Mouse (Mus musculus) limb, embryonic 12.5 days (tissue): ENCODE data around the gene Hes3. TPM values are rescaled to one million over a fixed set of nuclear protein-coding genes. Genes with fewer than 3 reads are reported as not detected.

ENCODE experiments used
- ATAC-seq: fragments of 200-750 bp; cut with Nextera tagmentation; 2 replicates; pipeline ENCODE4 v1.8.0; 2017; ENCODE audit warnings: low read depth, moderate TSS enrichment; ENCODE audit not compliant: insufficient number of reproducible peaks, insufficient read depth, low FRiP score, low TSS enrichment
- H3K27ac ChIP-seq: fragments of 300-500 bp; sonication (generic); 2 replicates; pipeline ENCODE4 v1.5.1; 2016; ENCODE audit warnings: mild to moderate bottlenecking, moderate library complexity
- H3K27me3 ChIP-seq: fragments of 300-500 bp; sonication (generic); 2 replicates; pipeline ENCODE4 v1.6.1; 2016; ENCODE audit warnings: mild to moderate bottlenecking, moderate library complexity
- H3K36me3 ChIP-seq: fragments of 300-500 bp; sonication (generic); 2 replicates; pipeline ENCODE4 v1.6.1; 2016; ENCODE audit warnings: mild to moderate bottlenecking, moderate library complexity
- H3K4me1 ChIP-seq: fragments of 300-500 bp; sonication (generic); replicated peaks from 2 replicates; pipeline ENCODE4 v1.6.1; 2016
- H3K4me2 ChIP-seq: fragments of 300-500 bp; sonication (generic); 2 replicates; pipeline ENCODE4 v1.6.1; 2016; ENCODE audit warnings: mild to moderate bottlenecking, moderate library complexity
- H3K4me3 ChIP-seq: fragments of 300-500 bp; sonication (generic); replicated peaks from 2 replicates; pipeline ENCODE4 v1.5.1; 2016; ENCODE audit warnings: mild to moderate bottlenecking
- H3K9ac ChIP-seq: fragments of 300-500 bp; sonication (generic); replicated peaks from 2 replicates; pipeline ENCODE4 v1.6.1; 2016; ENCODE audit warnings: mild to moderate bottlenecking, moderate library complexity
- H3K9me3 ChIP-seq: fragments of 300-500 bp; sonication (generic); 2 replicates; pipeline ENCODE4 v1.6.1; 2016; ENCODE audit warnings: mild to moderate bottlenecking, moderate library complexity
- WGBS: fragments of 180-500 bp; shearing (Covaris S2); methylation state at CpG from one replicate; pipeline ENCODE4 v1.1.7; 2016; 5-methylcytosine and 5-hydroxymethylcytosine counted together
- polyA plus RNA-seq: library from polyadenylated mRNA; unstranded; fragments of >200 nt; fragmentation: Nextera tagmentation; extraction: Ambion mirVana; gene quantifications from 2 replicates; pipeline ENCODE4 v1.2.1, GENCODE M21; 2016

The Hes3 gene
- polyA plus RNA-seq, 1 experiment from 2014 or later = not detected

DNA sequence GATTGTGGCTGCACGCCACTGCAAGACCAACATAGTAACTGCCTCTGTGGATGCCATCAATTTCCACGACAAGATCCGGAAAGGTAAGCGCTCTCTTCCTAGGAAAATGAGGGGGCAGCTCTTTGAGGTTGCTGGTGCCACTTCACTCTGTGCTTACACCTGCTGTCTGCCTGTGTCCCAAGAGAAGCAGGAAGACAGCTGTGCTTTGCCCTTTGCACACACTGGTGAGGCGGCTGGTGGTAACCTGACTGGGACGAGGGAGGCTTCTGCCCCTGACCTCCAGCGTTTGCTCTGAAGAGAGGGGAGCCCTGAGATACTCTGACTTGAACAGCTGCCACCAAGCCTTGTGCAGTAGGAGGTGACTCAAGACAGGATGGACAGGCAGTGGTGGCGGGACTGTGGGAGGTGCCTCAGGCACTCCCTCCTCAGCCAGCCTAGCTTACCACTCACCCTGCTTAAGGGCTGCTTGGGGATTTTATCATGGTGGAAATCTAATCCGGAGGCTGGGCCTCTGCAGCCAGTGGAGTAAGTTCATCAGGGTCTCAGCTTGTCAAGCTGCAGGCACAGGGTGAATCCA, 38.2 kb downstream of the Hes3 start:
- Histone ChIP-seq H3K4me2 (no peak overlapping the region), H3K4me1 (no peaks in the 10 kb centered on the region), H3K9ac (no peak overlapping the region), H3K36me3 (no peaks in the 10 kb centered on the region), H3K9me3 (no peaks in the 10 kb centered on the region), H3K4me3 (no peak overlapping the region), H3K27me3 (no peaks in the 10 kb centered on the region), H3K27ac (no peak overlapping the region; the same call in 1 of the 2 replicates)
- WGBS = 62% methylated on average over 9 of the region's 9 CpGs
- ATAC-seq = no peak

GRCm38 (mm10) chr4:152250615-152251014, 40.8 kb downstream of the Hes3 start:
- H3K27me3 ChIP-seq = no peaks in the 10 kb centered on the region
- H3K9me3 ChIP-seq = no peaks in the 10 kb centered on the region
- no peak overlapping the region for H3K27ac ChIP-seq
- H3K4me2 ChIP-seq = no peak overlapping the region
- peaks cover 8% of the 10 kb centered on the region for H3K4me1 ChIP-seq
- no peak overlapping the region for H3K9ac ChIP-seq
- H3K36me3 ChIP-seq = no peaks in the 10 kb centered on the region
- ATAC-seq = no peak
- WGBS = 92% methylated on average over 6 of the region's 6 CpGs
- no peak overlapping the region for H3K4me3 ChIP-seq

GRCm38 (mm10) chr4:152247195-152247594, 44.3 kb downstream of the Hes3 start:
- 85% methylated on average over 3 of the region's 3 CpGs for WGBS
- Histone ChIP-seq H3K4me3 (no peak overlapping the region), H3K4me1 (peaks cover 11% of the 10 kb centered on the region), H3K27ac (no peak overlapping the region), H3K27me3 (no peaks in the 10 kb centered on the region), H3K36me3 (no peaks in the 10 kb centered on the region), H3K9ac (no peak overlapping the region), H3K4me2 (no peak overlapping the region), H3K9me3 (no peaks in the 10 kb centered on the region)
- no peak for ATAC-seq

- Histone ChIP-seq H3K4me1 (peaks cover 11% of the 10 kb centered on the region), H3K9ac (no peak overlapping the region), H3K27me3 (no peaks in the 10 kb centered on the region), H3K36me3 (no peaks in the 10 kb centered on the region), H3K4me3 (no peak overlapping the region), H3K4me2 (no peak overlapping the region), H3K9me3 (no peaks in the 10 kb centered on the region), H3K27ac (no peak overlapping the region)
- 78% methylated on average over 6 of the region's 6 CpGs for WGBS
- no peak for ATAC-seq
These were observed 45.5 kb downstream of the Hes3 start for GRCm38 (mm10) chr4:152246011-152246410.

DNA sequence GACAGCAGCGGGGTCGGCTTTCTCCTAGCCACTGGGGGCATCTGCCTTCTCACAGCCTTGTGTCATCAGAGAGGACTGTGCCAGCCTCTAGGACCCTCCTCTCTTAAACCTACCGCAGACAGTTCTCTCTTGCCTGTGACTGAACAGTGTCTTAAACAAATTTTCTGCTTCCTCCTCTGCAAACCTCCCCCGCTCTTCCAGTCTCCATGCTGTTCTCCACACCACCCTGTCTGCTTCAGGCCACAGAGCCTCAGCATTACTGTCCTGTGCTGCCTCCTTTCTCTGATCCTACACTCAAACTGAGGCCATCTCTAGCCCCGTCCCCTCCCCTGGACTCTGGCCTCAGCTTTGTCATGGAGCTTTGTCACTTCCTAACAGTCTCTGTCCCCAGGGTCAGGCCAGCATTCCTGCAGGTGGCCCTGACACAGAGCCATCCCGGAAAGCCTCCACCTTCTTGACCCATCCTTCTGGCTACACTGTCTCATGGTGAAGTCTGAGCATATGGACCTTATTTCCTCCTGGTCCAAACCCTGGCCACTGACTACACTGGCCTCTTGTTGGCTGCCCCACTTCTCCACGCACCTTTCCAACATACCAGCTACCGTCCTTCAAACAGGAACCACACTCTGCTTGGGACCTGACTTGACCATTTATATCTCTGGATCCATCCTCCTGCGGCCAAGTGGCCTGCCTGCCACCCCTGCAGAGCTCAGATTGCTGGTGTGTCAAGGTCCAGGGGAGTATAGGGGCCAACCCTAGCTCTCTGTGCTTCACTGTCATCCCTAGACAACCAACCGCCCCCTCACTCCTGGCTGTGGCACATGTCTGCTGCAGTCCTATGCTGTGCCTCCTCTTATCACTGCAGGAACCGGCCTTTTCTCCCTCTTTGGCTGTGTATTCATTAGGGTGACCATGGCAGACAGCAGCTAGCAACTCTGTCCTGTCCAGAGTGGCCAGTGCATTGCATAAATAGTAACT, 46.6 kb downstream of the Hes3 start:
- no peaks in the 10 kb centered on the region for H3K27me3 ChIP-seq
- ATAC-seq = no peak
- no peak overlapping the region for H3K27ac ChIP-seq
- peaks cover 11% of the 10 kb centered on the region for H3K4me1 ChIP-seq
- no peak overlapping the region for H3K4me2 ChIP-seq
- WGBS = 79% methylated on average over 11 of the region's 11 CpGs
- H3K4me3 ChIP-seq = no peak overlapping the region
- peak overlapping the region; percentile 34; the same call in 1 of the 2 replicates for H3K9ac ChIP-seq
- no peaks in the 10 kb centered on the region for H3K36me3 ChIP-seq
- H3K9me3 ChIP-seq = no peaks in the 10 kb centered on the region

DNA sequence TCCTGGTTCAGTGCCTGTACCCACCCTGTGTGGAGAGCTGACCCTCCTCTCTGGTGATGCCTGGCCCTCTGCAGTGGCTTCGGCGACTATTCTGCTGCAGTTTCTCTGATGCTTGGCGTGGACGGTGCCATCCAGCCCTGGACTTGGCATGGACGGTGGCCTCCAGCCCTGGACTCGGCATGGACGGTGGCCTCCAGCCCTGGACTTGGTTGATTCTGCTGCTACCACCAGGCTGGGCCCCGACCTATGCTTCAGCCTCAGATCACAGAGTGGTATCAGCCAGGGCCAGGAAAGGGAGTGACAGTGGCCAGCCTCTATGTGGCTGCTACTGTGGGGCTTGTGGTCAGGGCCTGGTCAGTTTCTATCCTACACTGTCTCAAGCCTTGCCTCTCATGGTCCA, 47.5 kb downstream of the Hes3 start:
- 90% methylated on average over 8 of the region's 8 CpGs for WGBS
- H3K9me3 ChIP-seq = no peaks in the 10 kb centered on the region

DNA sequence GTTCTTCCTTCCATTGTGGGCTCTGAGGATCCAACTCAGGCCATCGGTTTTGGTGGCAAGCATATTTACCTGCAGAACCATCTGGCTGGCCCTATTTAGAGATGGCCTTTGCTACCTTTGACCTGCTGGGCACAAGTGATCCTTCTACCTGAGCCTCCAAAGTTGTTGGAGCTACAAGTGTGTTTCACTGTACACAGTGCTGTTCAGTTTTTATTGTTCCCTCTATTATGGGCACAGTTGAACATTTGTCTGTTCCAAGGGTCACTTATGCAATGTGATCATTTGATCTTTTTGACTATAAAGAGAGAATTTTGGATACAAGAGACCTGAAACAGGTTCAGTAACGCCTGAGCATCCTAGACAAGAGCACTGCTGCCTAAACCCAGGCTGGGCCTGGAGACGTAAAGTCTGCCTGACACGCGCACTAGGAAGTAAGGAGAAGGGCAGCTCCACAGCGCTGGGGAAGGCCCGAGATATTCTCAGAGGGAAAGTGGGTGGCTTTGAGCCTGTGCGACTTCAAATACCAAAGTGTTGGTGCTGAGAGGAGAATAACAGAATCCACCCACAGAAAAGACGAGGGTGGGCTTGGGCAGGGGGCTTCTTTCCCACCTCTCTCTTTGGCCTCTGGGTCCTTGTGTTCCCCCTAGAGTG, 48.1 kb downstream of the Hes3 start:
- Histone ChIP-seq H3K9me3 (no peaks in the 10 kb centered on the region), H3K4me2 (no peak overlapping the region), H3K9ac (no peak overlapping the region), H3K27ac (no peak overlapping the region), H3K4me3 (no peak overlapping the region), H3K36me3 (0 out of 2 replicates have a peak, but pooled peaks cover 3% of the 10 kb centered on the region), H3K4me1 (peaks cover 11% of the 10 kb centered on the region), H3K27me3 (no peaks in the 10 kb centered on the region)
- no peak for ATAC-seq
- WGBS = 83% methylated on average over 9 of the region's 9 CpGs

More for the DNA sequence above, 47.5 kb downstream of the Hes3 start:
- no peak overlapping the region for H3K4me3 ChIP-seq
- no peak for ATAC-seq
- H3K36me3 ChIP-seq = 0 out of 2 replicates have a peak, but pooled peaks cover 3% of the 10 kb centered on the region
- H3K9ac ChIP-seq = no peak overlapping the region
- H3K27ac ChIP-seq = no peak overlapping the region
- no peaks in the 10 kb centered on the region for H3K27me3 ChIP-seq
- H3K4me2 ChIP-seq = no peak overlapping the region
- peaks cover 11% of the 10 kb centered on the region for H3K4me1 ChIP-seq

- no peaks in the 10 kb centered on the region for H3K9me3 ChIP-seq
- no peak overlapping the region for H3K27ac ChIP-seq
- no peak for ATAC-seq
- no peak overlapping the region for H3K9ac ChIP-seq
- H3K4me3 ChIP-seq = no peak overlapping the region
- no peaks in the 10 kb centered on the region for H3K27me3 ChIP-seq
- 0 out of 2 replicates have a peak, but pooled peaks cover 3% of the 10 kb centered on the region for H3K36me3 ChIP-seq
- no peaks in the 10 kb centered on the region for H3K4me1 ChIP-seq
- WGBS = 84% methylated on average over 4 of the region's 4 CpGs
- no peak overlapping the region for H3K4me2 ChIP-seq
These were observed 51.5 kb downstream of the Hes3 start for GRCm38 (mm10) chr4:152239974-152240373.

Other genes with a start within 250 kb of the Hes3 start
- gene Plekhg5, start 219.2 kb downstream of the Hes3 start, polyA plus RNA-seq = 17.4 and 17.7 TPM in 2 replicates
- gene Tnfrsf25, start 175.7 kb downstream of the Hes3 start, polyA plus RNA-seq = 0.96 and 1.9 TPM in 2 replicates
- gene Espn, start 139.3 kb downstream of the Hes3 start, polyA plus RNA-seq = 1.9 and 2.3 TPM in 2 replicates
- not detected in 2 replicates for gene Hes2, start 132.8 kb downstream of the Hes3 start, polyA plus RNA-seq
- gene Acot7, start 113.5 kb downstream of the Hes3 start, polyA plus RNA-seq = 37.6 and 40.2 TPM in 2 replicates
- gene Gpr153, start 17.4 kb downstream of the Hes3 start, polyA plus RNA-seq = 6.4 and 7.2 TPM in 2 replicates
- 29.3 and 33.2 TPM in 2 replicates for gene Icmt, start 5.6 kb upstream of the Hes3 start, polyA plus RNA-seq
- 0.47 and 0.68 TPM in 2 replicates for gene Rnf207, start 27.3 kb upstream of the Hes3 start, polyA plus RNA-seq
- gene Rpl22, start 34.1 kb upstream of the Hes3 start, polyA plus RNA-seq = 405 and 448 TPM in 2 replicates
- 0.08 and 0.41 TPM in 2 replicates for gene Chd5, start 47.0 kb upstream of the Hes3 start, polyA plus RNA-seq
- gene Nphp4, start 185.0 kb upstream of the Hes3 start, polyA plus RNA-seq = 3.6 and 4.3 TPM in 2 replicates
- gene Kcnab2, start 186.2 kb upstream of the Hes3 start, polyA plus RNA-seq = 7.9 and 9.3 TPM in 2 replicates